Mouse (Mus musculus): ENCODE results near the gene Ablim2. TPM values are rescaled to one million over a fixed set of nuclear protein-coding genes. Genes with fewer than 3 reads are reported as not detected.

Gene Ablim2
- total RNA-seq, 2 experiments from 2014 or later = 168 to 215 TPM

- DNase-seq (ENCODE audit: low spot score in 2 of 2) = no peak
Measured at GRCm38 (mm10) chr5:35876236-35876635, 118.6 kb downstream of the Ablim2 start.

GRCm38 (mm10) chr5:35879199-35879598, 121.5 kb downstream of the Ablim2 start:
- DNase-seq (ENCODE audit: low spot score in 2 of 2) = peak; percentile 60 to 71

GRCm38 (mm10) chr5:35882391-35882790, 124.7 kb downstream of the Ablim2 start:
- no peak for DNase-seq (ENCODE audit: low spot score in 2 of 2)

GRCm38 (mm10) chr5:35884262-35884661, 126.6 kb downstream of the Ablim2 start:
- peak; percentile 45 to 69 for DNase-seq (ENCODE audit: low spot score in 2 of 2)

- no peak for DNase-seq (ENCODE audit: low spot score in 2 of 2)
Measured at GRCm38 (mm10) chr5:35884689-35885088, 127.0 kb downstream of the Ablim2 start.

- DNase-seq (ENCODE audit: low spot score in 2 of 2) = no peak
Measured at GRCm38 (mm10) chr5:35888959-35889358, 131.3 kb downstream of the Ablim2 start.

GRCm38 (mm10) chr5:35889641-35890040, 132.0 kb downstream of the Ablim2 start:
- no peak for DNase-seq (ENCODE audit: low spot score in 2 of 2)

GRCm38 (mm10) chr5:35890985-35891730, 133.5 kb downstream of the Ablim2 start:
- DNase-seq (ENCODE audit: low spot score in 2 of 2) = no peak

- DNase-seq (ENCODE audit: low spot score in 2 of 2) = no peak
Measured at GRCm38 (mm10) chr5:35892363-35892762, 134.7 kb downstream of the Ablim2 start.

GRCm38 (mm10) chr5:35893093-35893804, 135.6 kb downstream of the Ablim2 start, which contains the start of gene Afap1:
TSS of gene Afap1 (plus strand) at chr5:35893319.
- peak; percentile 99 for DNase-seq (ENCODE audit: low spot score in 2 of 2)

GRCm38 (mm10) chr5:35893805-35894260, 136.2 kb downstream of the Ablim2 start:
- DNase-seq (ENCODE audit: low spot score in 2 of 2) = peak; percentile 39 to 64

GRCm38 (mm10) chr5:35894295-35895047, 136.8 kb downstream of the Ablim2 start:
- DNase-seq (ENCODE audit: low spot score in 2 of 2) = no peak

GRCm38 (mm10) chr5:35895926-35896325, 138.2 kb downstream of the Ablim2 start:
- no peak for DNase-seq (ENCODE audit: low spot score in 2 of 2)

GRCm38 (mm10) chr5:35896556-35896955, 138.9 kb downstream of the Ablim2 start:
- no peak for DNase-seq (ENCODE audit: low spot score in 2 of 2)

GRCm38 (mm10) chr5:35897147-35897546, 139.5 kb downstream of the Ablim2 start:
- DNase-seq (ENCODE audit: low spot score in 2 of 2) = no peak

- no peak for DNase-seq (ENCODE audit: low spot score in 2 of 2)
Measured at GRCm38 (mm10) chr5:35898114-35898513, 140.4 kb downstream of the Ablim2 start.

GRCm38 (mm10) chr5:35898994-35899393, 141.3 kb downstream of the Ablim2 start:
- DNase-seq (ENCODE audit: low spot score in 2 of 2) = no peak

- DNase-seq (ENCODE audit: low spot score in 2 of 2) = no peak
Measured at GRCm38 (mm10) chr5:35900401-35901225, 142.9 kb downstream of the Ablim2 start.

GRCm38 (mm10) chr5:35901226-35901809, 143.6 kb downstream of the Ablim2 start:
- no peak for DNase-seq (ENCODE audit: low spot score in 2 of 2)

GRCm38 (mm10) chr5:35903456-35903855, 145.8 kb downstream of the Ablim2 start:
- no peak for DNase-seq (ENCODE audit: low spot score in 2 of 2)
